Mouse (Mus musculus) CD8-positive naive resting alpha-beta T cell, adult 2 months (primary cell): ENCODE results near the gene Mmgt1.

Source experiments
- DNase-seq, 2 experiments: peaks; one replicate each; pipeline ENCODE4 v3.0.0; 2022; ENCODE audit warnings: low read depth in 2 of 2, low spot score in 2 of 2

Mmgt1 gene

GRCm38 (mm10) chrX:56597887-56598640 is at the start of gene Mmgt1:
TSS of gene Mmgt1 (minus strand) at chrX:56598069.
- peak; percentile 74 to 79 for DNase-seq

GRCm38 (mm10) chrX:56640066-56640465 is 42.2 kb upstream of the Mmgt1 start:
- no peak for DNase-seq

- DNase-seq = no peak
These were observed 38.3 kb upstream of the Mmgt1 start for GRCm38 (mm10) chrX:56636185-56636584.

- no peak for DNase-seq
These were observed 17.4 kb upstream of the Mmgt1 start for GRCm38 (mm10) chrX:56615236-56615635.

GRCm38 (mm10) chrX:56610318-56610694 is 12.4 kb upstream of the Mmgt1 start:
- no peak for DNase-seq

GRCm38 (mm10) chrX:56609623-56610317 is 11.9 kb upstream of the Mmgt1 start, which contains the start of gene Slc9a6:
TSS of gene Slc9a6 (plus strand) at chrX:56609757.
- DNase-seq = peak; percentile 46 to 47

GRCm38 (mm10) chrX:56609285-56609622 is 11.4 kb upstream of the Mmgt1 start:
- no peak for DNase-seq

GRCm38 (mm10) chrX:56607032-56607710 is 9.3 kb upstream of the Mmgt1 start:
- no peak for DNase-seq

GRCm38 (mm10) chrX:56606536-56606935 is 8.7 kb upstream of the Mmgt1 start:
- no peak for DNase-seq

GRCm38 (mm10) chrX:56597219-56597886 is 516 bp downstream of the Mmgt1 start:
- no peak for DNase-seq

GRCm38 (mm10) chrX:56578200-56578599 is 19.7 kb downstream of the Mmgt1 start:
- no peak for DNase-seq

GRCm38 (mm10) chrX:56572465-56572864 is 25.4 kb downstream of the Mmgt1 start:
- DNase-seq = peak in 1 of 2 experiments; percentile 6

GRCm38 (mm10) chrX:56553584-56553983 is 44.3 kb downstream of the Mmgt1 start:
- no peak for DNase-seq

- DNase-seq = no peak
These were observed 48.4 kb downstream of the Mmgt1 start, which contains the start of gene Gm648 for GRCm38 (mm10) chrX:56549506-56549905. TSS of gene Gm648 (minus strand) at chrX:56549606.

- no peak for DNase-seq
These were observed 60.7 kb downstream of the Mmgt1 start for GRCm38 (mm10) chrX:56537162-56537561.
